Mouse (Mus musculus) testis, adult 2 months (tissue): ENCODE measurements around the gene Hfe2.

Experiments
- CTCF ChIP-seq: fragments of 200-500 bp; IDR thresholded peaks from 2 replicates; pipeline ENCODE4 v1.5.1; 2012; ENCODE audit warnings: low read depth, mild to moderate bottlenecking, inconsistent platforms, low read length, moderate library complexity; ENCODE audit not compliant: control insufficient read depth, insufficient read depth, insufficient replicate concordance
- POLR2A ChIP-seq: fragments of 200-500 bp; IDR thresholded peaks from 2 replicates; pipeline ENCODE4 v1.6.1; 2012; ENCODE audit warnings: low read depth, mild to moderate bottlenecking, inconsistent platforms, low read length, moderate library complexity; ENCODE audit not compliant: control insufficient read depth

GRCm38 (mm10) chr3:96524028-96524810, 753 bp upstream of the Hfe2 start:
- TF ChIP-seq CTCF (no peak), POLR2A (no peak)
